In the genomic region with DNA sequence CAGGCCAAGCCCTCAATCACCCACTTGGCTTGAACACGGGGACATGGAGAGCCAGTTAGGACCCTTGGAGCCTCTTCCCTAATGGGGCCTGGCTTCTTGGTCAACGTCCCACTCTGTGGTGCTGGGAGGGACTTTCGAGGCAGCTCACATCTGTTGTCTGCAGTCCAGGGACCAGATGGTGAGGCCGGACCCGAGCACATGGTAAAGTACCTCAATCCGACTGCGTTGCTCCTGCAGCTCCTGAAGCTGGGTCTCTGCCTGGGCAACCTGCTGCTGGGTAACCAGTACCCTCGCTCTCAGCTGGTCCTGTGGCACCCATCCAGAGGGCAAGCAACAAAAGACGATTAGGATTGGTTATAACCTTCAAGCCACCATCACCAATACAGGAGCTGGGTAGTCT, we compare ENCODE assay signal across 9 mouse cellular contexts. TPM values are rescaled to one million over a fixed set of nuclear protein-coding genes. Genes with fewer than 3 reads are reported as not detected.
DNase-seq lines count a peak whose midpoint lies in the region; ATAC-seq and TF ChIP-seq lines count a peak whose summit lies in the region.
"Had no signal": no experiment of that assay in that cellular context is flagged by ENCODE, and none has a peak within 500 bp of the region (broad histone marks: within the 10 kb centered on the region; RNA-seq: fewer than 3 reads in every experiment).

No protein-coding gene starts in this region.

- H3K4me3 ChIP-seq in lung, embryonic 14.5 days (ENCODE audit: low read depth, low read length) = no peak overlapping the region
- H3K4me3 ChIP-seq in embryonic facial prominence, embryonic 14.5 days (ENCODE audit: low read depth, low read length) = no peak overlapping the region
- H3K4me3 ChIP-seq in limb, embryonic 15.5 days = peak overlapping the region; percentile 14; the same call in 1 of the 2 replicates

- peaks cover 24% of the 10 kb centered on the region for H3K36me3 ChIP-seq in lung, embryonic 14.5 days (ENCODE audit: insufficient read depth)
- peaks cover 21% of the 10 kb centered on the region for H3K36me3 ChIP-seq in embryonic facial prominence, embryonic 14.5 days (ENCODE audit: control insufficient read depth, insufficient read depth, low read length)
- H3K36me3 ChIP-seq in limb, embryonic 15.5 days = peaks cover 31% of the 10 kb centered on the region

- 71% methylated on average over 9 of the region's 9 CpGs for WGBS in lung, embryonic 14.5 days
- 65% methylated on average over 9 of the region's 9 CpGs for WGBS in embryonic facial prominence, embryonic 14.5 days
- WGBS in limb, embryonic 15.5 days = 53% methylated on average over 9 of the region's 9 CpGs

- H3K4me1 ChIP-seq in lung, embryonic 14.5 days (ENCODE audit: insufficient read depth) = peaks cover 11% of the 10 kb centered on the region
- peaks cover 13% of the 10 kb centered on the region for H3K4me1 ChIP-seq in embryonic facial prominence, embryonic 14.5 days (ENCODE audit: control insufficient read depth, insufficient read depth, low read length)
- H3K4me1 ChIP-seq in limb, embryonic 15.5 days = peaks cover 55% of the 10 kb centered on the region

- no peaks in the 10 kb centered on the region for H3K27me3 ChIP-seq in lung, embryonic 14.5 days (ENCODE audit: insufficient read depth, low read length)
- no peaks in the 10 kb centered on the region for H3K27me3 ChIP-seq in embryonic facial prominence, embryonic 14.5 days (replicated peaks; ENCODE audit: control insufficient read depth, insufficient read depth, low read length)
- no peaks in the 10 kb centered on the region for H3K27me3 ChIP-seq in limb, embryonic 15.5 days

- DNase-seq in heart, adult 11 months = peak; percentile 96
- no peak for DNase-seq in heart, postnatal 25 days (ENCODE audit: low spot score)
- no peak for DNase-seq in lung, embryonic 14.5 days
- no peak for DNase-seq in lung, postnatal 25 days (ENCODE audit: low spot score)
- no peak for DNase-seq in embryonic facial prominence, embryonic 14.5 days (ENCODE audit: low spot score)
- DNase-seq in thymus, postnatal 0 days (ENCODE audit: low spot score) = no peak
- no peak for DNase-seq in embryo, embryonic 11 days
- DNase-seq: thymus, adult 2 months had no signal

- no peaks in the 10 kb centered on the region for H3K9me3 ChIP-seq in lung, embryonic 14.5 days (ENCODE audit: low read depth, low read length)
- H3K9me3 ChIP-seq in embryonic facial prominence, embryonic 14.5 days (ENCODE audit: control insufficient read depth, low read length) = no peaks in the 10 kb centered on the region
- H3K9me3 ChIP-seq in limb, embryonic 15.5 days = no peaks in the 10 kb centered on the region

- TF ChIP-seq CTCF in lung, embryonic 14.5 days (IDR thresholded peaks at IDR 0.05; ENCODE audit: low read depth) = no peak

- H3K9ac ChIP-seq in lung, embryonic 14.5 days = no peak overlapping the region
- H3K9ac ChIP-seq in embryonic facial prominence, embryonic 14.5 days (ENCODE audit: low read depth, low read length) = 0 out of 2 replicates have a peak overlapping the region, but pooled peaks have one; percentile 46
- H3K9ac ChIP-seq in limb, embryonic 15.5 days = no peak overlapping the region

- peak overlapping the region; percentile 61; the same call in 1 of the 2 replicates for H3K27ac ChIP-seq in lung, embryonic 14.5 days (ENCODE audit: low read depth)
- H3K27ac ChIP-seq in embryonic facial prominence, embryonic 14.5 days (replicated peaks; ENCODE audit: low read depth, low read length) = no peak overlapping the region
- H3K27ac ChIP-seq in limb, embryonic 15.5 days = no peak overlapping the region; the same call in 1 of the 2 replicates

- no peak for ATAC-seq in lung, embryonic 14.5 days (ENCODE audit: insufficient read depth)
- no peak for ATAC-seq in embryonic facial prominence, embryonic 14.5 days (ENCODE audit: low read depth)
- no peak for ATAC-seq in limb, embryonic 15.5 days (ENCODE audit: insufficient number of reproducible peaks, low FRiP score, low TSS enrichment, low read depth)

- H3K4me2 ChIP-seq in lung, embryonic 14.5 days = peak overlapping the region; percentile 57
- peak overlapping the region; percentile 39; the same call in 1 of the 2 replicates for H3K4me2 ChIP-seq in embryonic facial prominence, embryonic 14.5 days (ENCODE audit: low read depth, low read length)
- H3K4me2 ChIP-seq in limb, embryonic 15.5 days = no peak overlapping the region

- intact Hi-C loops in heart, postnatal 25 days (cut with DNase I) = loop anchor here (2.0 kb wide), 1 partner anchor 17 kb away; no protein-coding TSS in a partner anchor

RNA-seq across cellular contexts. Expression of a gene that starts 1.0 kb away (rescaled TPM):
- 10 to 100 TPM; 27.0 to 37.6 TPM for total RNA-seq in heart, postnatal 25 days (2021)
- 12.7 and 13.2 TPM in 2 replicates for polyA plus RNA-seq in lung, embryonic 14.5 days (2014; fragmentation: Nextera tagmentation; extraction: Ambion mirVana)
- polyA plus RNA-seq in embryonic facial prominence, embryonic 14.5 days (2014; fragmentation: Nextera tagmentation; extraction: Ambion mirVana) = 25.6 and 29.0 TPM in 2 replicates
- 31.2 and 42.4 TPM in 2 replicates for polyA plus RNA-seq in limb, embryonic 15.5 days (2015; fragmentation: Nextera tagmentation; extraction: Ambion mirVana)
- 10.8 and 10.9 TPM in 2 replicates for polyA plus RNA-seq in thymus, postnatal 0 days (2015; fragmentation: Nextera tagmentation; extraction: Ambion mirVana)

RNA-seq across cellular contexts. Expression of a gene that starts 2.9 kb away (rescaled TPM):
- total RNA-seq in heart, postnatal 25 days (2021) = 1 to 10 TPM; 6.1 to 8.4 TPM
- polyA plus RNA-seq in lung, embryonic 14.5 days (2014; fragmentation: Nextera tagmentation; extraction: Ambion mirVana) = 3.7 and 3.9 TPM in 2 replicates
- polyA plus RNA-seq in embryonic facial prominence, embryonic 14.5 days (2014; fragmentation: Nextera tagmentation; extraction: Ambion mirVana) = 2.9 and 3.2 TPM in 2 replicates
- polyA plus RNA-seq in limb, embryonic 15.5 days (2015; fragmentation: Nextera tagmentation; extraction: Ambion mirVana) = 4.1 and 4.5 TPM in 2 replicates
- polyA plus RNA-seq in thymus, postnatal 0 days (2015; fragmentation: Nextera tagmentation; extraction: Ambion mirVana) = 2.6 and 3.1 TPM in 2 replicates

RNA-seq across cellular contexts. Expression of a gene that starts 10.7 kb away (rescaled TPM):
- total RNA-seq in heart, postnatal 25 days (2021) = 10 to 100 TPM; 62.5 to 66.0 TPM
- polyA plus RNA-seq in lung, embryonic 14.5 days (2014; fragmentation: Nextera tagmentation; extraction: Ambion mirVana) = 89.3 and 91.9 TPM in 2 replicates
- 76.4 and 81.3 TPM in 2 replicates for polyA plus RNA-seq in embryonic facial prominence, embryonic 14.5 days (2014; fragmentation: Nextera tagmentation; extraction: Ambion mirVana)
- 83.9 and 85.5 TPM in 2 replicates for polyA plus RNA-seq in limb, embryonic 15.5 days (2015; fragmentation: Nextera tagmentation; extraction: Ambion mirVana)
- polyA plus RNA-seq in thymus, postnatal 0 days (2015; fragmentation: Nextera tagmentation; extraction: Ambion mirVana) = 65.0 and 68.8 TPM in 2 replicates

RNA-seq across cellular contexts. Expression of a gene that starts 40.0 kb away (rescaled TPM):
- total RNA-seq in heart, postnatal 25 days (2021) = 10 to 100 TPM; 16.1 to 17.2 TPM
- polyA plus RNA-seq in lung, embryonic 14.5 days (2014; fragmentation: Nextera tagmentation; extraction: Ambion mirVana) = 30.9 and 35.2 TPM in 2 replicates
- 27.7 and 28.5 TPM in 2 replicates for polyA plus RNA-seq in embryonic facial prominence, embryonic 14.5 days (2014; fragmentation: Nextera tagmentation; extraction: Ambion mirVana)
- polyA plus RNA-seq in limb, embryonic 15.5 days (2015; fragmentation: Nextera tagmentation; extraction: Ambion mirVana) = 36.4 and 38.3 TPM in 2 replicates
- 12.0 and 13.1 TPM in 2 replicates for polyA plus RNA-seq in thymus, postnatal 0 days (2015; fragmentation: Nextera tagmentation; extraction: Ambion mirVana)

RNA-seq across cellular contexts. Expression of a gene that starts 41.2 kb away (rescaled TPM):
- 10 to 100 TPM; 80.1 to 92.2 TPM for total RNA-seq in heart, postnatal 25 days (2021)
- 66.5 and 69.8 TPM in 2 replicates for polyA plus RNA-seq in lung, embryonic 14.5 days (2014; fragmentation: Nextera tagmentation; extraction: Ambion mirVana)
- polyA plus RNA-seq in embryonic facial prominence, embryonic 14.5 days (2014; fragmentation: Nextera tagmentation; extraction: Ambion mirVana) = 69.0 and 74.9 TPM in 2 replicates
- 61.6 and 75.5 TPM in 2 replicates for polyA plus RNA-seq in limb, embryonic 15.5 days (2015; fragmentation: Nextera tagmentation; extraction: Ambion mirVana)
- polyA plus RNA-seq in thymus, postnatal 0 days (2015; fragmentation: Nextera tagmentation; extraction: Ambion mirVana) = 75.1 and 97.4 TPM in 2 replicates
